Mouse (Mus musculus): ENCODE data around the gene Rprd2. TPM values are rescaled to one million over a fixed set of nuclear protein-coding genes. Genes with fewer than 3 reads are reported as not detected.

Rprd2 gene
- total and polyA plus RNA-seq, 3 experiments = 8.4 to 16.2 (median 12.5) TPM

DNA sequence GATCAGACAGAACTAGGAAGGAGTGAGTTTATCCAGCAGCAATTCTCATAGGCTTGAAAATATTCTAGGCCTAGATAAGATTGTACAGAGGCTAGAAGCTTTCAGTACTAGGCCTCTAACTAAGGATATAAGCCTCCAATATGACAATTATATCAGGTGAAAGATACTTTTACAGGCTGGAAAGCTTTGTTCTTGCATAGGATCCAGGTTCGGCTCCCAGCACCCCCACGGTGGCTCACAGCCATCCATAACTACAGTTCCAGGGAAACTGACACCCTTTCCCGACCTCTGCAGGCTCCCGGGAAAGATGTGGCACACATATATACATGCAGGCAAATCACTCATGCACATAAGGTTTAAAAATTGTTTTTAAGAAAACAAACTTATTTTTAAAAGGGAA lies 14.8 kb downstream of the Rprd2 start:
- no peak overlapping the region for H3K4me2 ChIP-seq (ENCODE audit: insufficient read depth, low read depth, poor library complexity, severe bottlenecking)
- dilution Hi-C loops (cut with MboI; ENCODE audit: extremely low pct_ligation_motif_present, extremely low pct_unique_long_range_greater_than_20kb, low sequenced_read_pairs) (no loop called here), in situ Hi-C loops (cut with MboI; ENCODE audit: low pct_ligation_motif_present, low pct_unique_long_range_greater_than_20kb, low sequenced_read_pairs) (no loop called here)
- H3K79me2 ChIP-seq (replicated peaks; ENCODE audit: control insufficient read depth, extremely low read depth, insufficient read depth, poor library complexity, severe bottlenecking) = peaks cover 61% of the 10 kb centered on the region
- peaks cover 0 to 4% of the 10 kb centered on the region in 2 experiments; a peak in 1 of 4 replicates for H3K4me1 ChIP-seq (ENCODE audit: control insufficient read depth in 1 of 2, insufficient read depth in 2 of 2)
- no peak overlapping the region for H3K4me3 ChIP-seq (replicated peaks in 1 of 3; ENCODE audit: low read depth in 2 of 3, low read length in 2 of 3, poor library complexity in 1 of 3)
- no peaks in the 10 kb centered on the region for H3K9me3 ChIP-seq (replicated peaks; ENCODE audit: low read length)
- no peak overlapping the region for H3K27ac ChIP-seq (ENCODE audit: insufficient read depth, low read depth)
- no peak for DNase-seq (ENCODE audit: extremely low read depth)
- no peak for TF ChIP-seq ETS1 (conservative IDR thresholded peaks at IDR 0.05; ENCODE audit: low read depth, low read length)
- no peak for TF ChIP-seq SMC3 (IDR thresholded peaks at IDR 0.05; ENCODE audit: low read depth, low read length)
- TF ChIP-seq TBP (conservative IDR thresholded peaks at IDR 0.05; ENCODE audit: low read depth, low read length) = no peak
- TF ChIP-seq JUN (IDR thresholded peaks at IDR 0.05; ENCODE audit: insufficient read depth, low read depth, low read length) = no peak
- TF ChIP-seq MYC (IDR thresholded peaks at IDR 0.05; ENCODE audit: low read depth, low read length) = no peak
- TF ChIP-seq KAT2A (IDR thresholded peaks at IDR 0.05; ENCODE audit: insufficient replicate concordance, low read length) = no peak
- TF ChIP-seq USF2 (conservative IDR thresholded peaks at IDR 0.05; ENCODE audit: low read depth, low read length) = no peak
- no peak for TF ChIP-seq USF1 (IDR thresholded peaks at IDR 0.05; ENCODE audit: low read depth, low read length)
- no peak for TF ChIP-seq MEF2A (IDR thresholded peaks at IDR 0.05; ENCODE audit: borderline replicate concordance, low read depth, low read length)
- H3K36me3 ChIP-seq (replicated peaks in 1 of 2; ENCODE audit: control insufficient read depth in 1 of 2, insufficient read depth in 1 of 2, low read length in 1 of 2) = peaks cover 13 to 65% of the 10 kb centered on the region in 2 experiments
- H3K9ac ChIP-seq (ENCODE audit: insufficient read depth, low read depth) = no peak overlapping the region
- H3K27me3 ChIP-seq (replicated peaks) = no peaks in the 10 kb centered on the region

DNA sequence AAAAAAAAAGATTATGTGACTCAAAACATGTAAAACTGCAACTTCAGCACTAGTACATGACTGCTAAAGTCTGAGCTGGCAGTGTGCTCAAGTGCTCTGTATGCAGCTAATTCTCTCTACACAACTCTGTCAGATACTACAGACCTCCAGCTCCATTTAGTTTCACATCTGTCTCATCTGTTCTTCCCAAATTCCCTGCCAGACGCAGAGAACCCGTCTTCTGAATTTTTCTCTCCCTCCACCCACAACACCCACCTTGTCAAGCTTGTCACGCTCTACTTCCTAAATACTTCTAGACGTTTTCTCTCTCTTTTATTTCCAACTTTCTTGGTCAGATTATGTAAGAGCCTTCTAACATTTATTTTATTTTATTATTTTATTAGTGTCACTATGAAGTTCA lies 19.9 kb downstream of the Rprd2 start:
- Histone ChIP-seq H3K9me3 (replicated peaks; ENCODE audit: low read length) (no peaks in the 10 kb centered on the region), H3K36me3 (replicated peaks in 1 of 2; ENCODE audit: control insufficient read depth in 1 of 2, insufficient read depth in 1 of 2, low read length in 1 of 2) (peaks cover 0 to 44% of the 10 kb centered on the region in 2 experiments), H3K27ac (ENCODE audit: insufficient read depth, low read depth) (no peak overlapping the region), H3K9ac (ENCODE audit: insufficient read depth, low read depth) (no peak overlapping the region), H3K4me2 (ENCODE audit: insufficient read depth, low read depth, poor library complexity, severe bottlenecking) (no peak overlapping the region), H3K79me2 (replicated peaks; ENCODE audit: control insufficient read depth, extremely low read depth, insufficient read depth, poor library complexity, severe bottlenecking) (peaks cover 54% of the 10 kb centered on the region), H3K27me3 (replicated peaks) (no peaks in the 10 kb centered on the region), H3K4me1 (ENCODE audit: control insufficient read depth in 1 of 2, insufficient read depth in 2 of 2) (peaks cover 0 to 9% of the 10 kb centered on the region in 2 experiments; a peak in 1 of 4 replicates), H3K4me3 (replicated peaks in 1 of 3; ENCODE audit: low read depth in 2 of 3, low read length in 2 of 3, poor library complexity in 1 of 3) (no peak overlapping the region)
- DNase-seq (ENCODE audit: extremely low read depth) = no peak
- TF ChIP-seq ZKSCAN1 (IDR thresholded peaks at IDR 0.05; ENCODE audit: borderline replicate concordance, low read depth, low read length) (no peak), MAZ (IDR thresholded peaks at IDR 0.05; ENCODE audit: low read depth, low read length) (no peak), MYC (IDR thresholded peaks at IDR 0.05; ENCODE audit: low read depth, low read length) (no peak), USF2 (conservative IDR thresholded peaks at IDR 0.05; ENCODE audit: low read depth, low read length) (no peak), CHD2 (IDR thresholded peaks at IDR 0.05; ENCODE audit: low read length) (no peak), IRF4 (IDR thresholded peaks at IDR 0.05; ENCODE audit: low read depth, low read length) (no peak)
- dilution Hi-C loops (cut with MboI; ENCODE audit: extremely low pct_ligation_motif_present, extremely low pct_unique_long_range_greater_than_20kb, low sequenced_read_pairs) = no loop called here
- in situ Hi-C loops (cut with MboI; ENCODE audit: low pct_ligation_motif_present, low pct_unique_long_range_greater_than_20kb, low sequenced_read_pairs) = no loop called here

- Histone ChIP-seq H3K36me3 (replicated peaks in 1 of 2; ENCODE audit: control insufficient read depth in 1 of 2, insufficient read depth in 1 of 2, low read length in 1 of 2) (peaks cover 0 to 27% of the 10 kb centered on the region in 2 experiments), H3K27ac (ENCODE audit: insufficient read depth, low read depth) (no peak overlapping the region), H3K9ac (ENCODE audit: insufficient read depth, low read depth) (no peak overlapping the region), H3K79me2 (replicated peaks; ENCODE audit: control insufficient read depth, extremely low read depth, insufficient read depth, poor library complexity, severe bottlenecking) (peaks cover 43% of the 10 kb centered on the region), H3K4me2 (ENCODE audit: insufficient read depth, low read depth, poor library complexity, severe bottlenecking) (no peak overlapping the region), H3K27me3 (replicated peaks) (no peaks in the 10 kb centered on the region), H3K4me3 (replicated peaks in 1 of 3; ENCODE audit: low read depth in 2 of 3, low read length in 2 of 3, poor library complexity in 1 of 3) (no peak overlapping the region), H3K4me1 (ENCODE audit: control insufficient read depth in 1 of 2, insufficient read depth in 2 of 2) (peaks cover 0 to 38% of the 10 kb centered on the region in 2 experiments; a peak in 2 of 4 replicates), H3K9me3 (replicated peaks; ENCODE audit: low read length) (no peaks in the 10 kb centered on the region)
- DNase-seq (ENCODE audit: extremely low read depth) = no peak
- dilution Hi-C loops (cut with MboI; ENCODE audit: extremely low pct_ligation_motif_present, extremely low pct_unique_long_range_greater_than_20kb, low sequenced_read_pairs) (no loop called here), in situ Hi-C loops (cut with MboI; ENCODE audit: low pct_ligation_motif_present, low pct_unique_long_range_greater_than_20kb, low sequenced_read_pairs) (no loop called here)
- no peak for TF ChIP-seq GABPA (IDR thresholded peaks at IDR 0.05; ENCODE audit: insufficient replicate concordance, low read depth, low read length)
- no peak for TF ChIP-seq ZNF384 (IDR thresholded peaks at IDR 0.05; ENCODE audit: low read depth, low read length)
- no peak for TF ChIP-seq RCOR1 (conservative IDR thresholded peaks at IDR 0.05; ENCODE audit: low read depth, low read length)
- no peak for TF ChIP-seq MYC (IDR thresholded peaks at IDR 0.05; ENCODE audit: low read depth, low read length)
- no peak for TF ChIP-seq NELFE (IDR thresholded peaks at IDR 0.05; ENCODE audit: low read depth, low read length)
- TF ChIP-seq TCF12 (IDR thresholded peaks at IDR 0.05; ENCODE audit: low read depth, low read length) = no peak
- no peak for TF ChIP-seq ETS1 (conservative IDR thresholded peaks at IDR 0.05; ENCODE audit: low read depth, low read length)
- no peak for TF ChIP-seq TBP (conservative IDR thresholded peaks at IDR 0.05; ENCODE audit: low read depth, low read length)
- no peak for TF ChIP-seq ZMIZ1 (IDR thresholded peaks at IDR 0.05; ENCODE audit: low read depth, low read length)
- TF ChIP-seq MXI1 (IDR thresholded peaks at IDR 0.05; ENCODE audit: low read depth, low read length) = no peak
- TF ChIP-seq SIN3A (IDR thresholded peaks at IDR 0.05; ENCODE audit: low read length) = no peak
- TF ChIP-seq E2F4 (IDR thresholded peaks at IDR 0.05; ENCODE audit: insufficient replicate concordance, low read depth, low read length) = no peak
- no peak for TF ChIP-seq ELF1 (IDR thresholded peaks at IDR 0.05; ENCODE audit: low read depth, low read length)
- TF ChIP-seq USF2 (conservative IDR thresholded peaks at IDR 0.05; ENCODE audit: low read depth, low read length) = no peak
- no peak for TF ChIP-seq MEF2A (IDR thresholded peaks at IDR 0.05; ENCODE audit: borderline replicate concordance, low read depth, low read length)
- no peak for TF ChIP-seq UBTF (IDR thresholded peaks at IDR 0.05; ENCODE audit: low read depth, low read length)
- no peak for TF ChIP-seq ZKSCAN1 (IDR thresholded peaks at IDR 0.05; ENCODE audit: borderline replicate concordance, low read depth, low read length)
Measured at GRCm38 (mm10) chr3:95794299-95794698, 24.4 kb downstream of the Rprd2 start.

Measured in CH12.LX (cell line).